Mouse (Mus musculus) midbrain, postnatal 0 days (tissue): ENCODE data around the gene Cdip1. TPM values are rescaled to one million over a fixed set of nuclear protein-coding genes. Genes with fewer than 3 reads are reported as not detected.
"Not testable (repeated sequence)": the region's sequence is repeated elsewhere in the genome, so short reads cannot be mapped to it uniquely, and the experiment has no call there.

ENCODE experiments used
- ATAC-seq: fragments of 200-750 bp; cut with Nextera tagmentation; 2 replicates; pipeline ENCODE4 v1.8.0; 2017; ENCODE audit warnings: moderate number of reproducible peaks, mild to moderate bottlenecking, moderate TSS enrichment, moderate library complexity; ENCODE audit not compliant: low FRiP score
- DNase-seq: peaks from one replicate; pipeline ENCODE4 v3.0.0-alpha.2; 2015; ENCODE audit warnings: low spot score
- H3K27ac ChIP-seq: fragments of 300-500 bp; sonication (generic); 2 replicates; pipeline ENCODE4 v1.5.1; 2014; ENCODE audit warnings: low read depth, mild to moderate bottlenecking, low read length, mixed read lengths
- H3K27me3 ChIP-seq: fragments of 300-500 bp; sonication (generic); 2 replicates; pipeline ENCODE4 v1.6.1; 2014; ENCODE audit warnings: low read length, control low read depth, mixed read lengths; ENCODE audit not compliant: insufficient read depth
- H3K36me3 ChIP-seq: fragments of 300-500 bp; sonication (generic); 2 replicates; pipeline ENCODE4 v1.6.1; 2014; ENCODE audit warnings: low read length, control low read depth, mixed read lengths; ENCODE audit not compliant: insufficient read depth
- H3K4me1 ChIP-seq: fragments of 300-500 bp; sonication (generic); 2 replicates; pipeline ENCODE4 v1.6.1; 2014; ENCODE audit warnings: mild to moderate bottlenecking, control low read depth, antibody characterized with exemption, low read length, mixed read lengths; ENCODE audit not compliant: insufficient read depth
- H3K4me2 ChIP-seq: fragments of 300-500 bp; sonication (generic); 2 replicates; pipeline ENCODE4 v1.6.1; 2014; ENCODE audit warnings: low read depth, mild to moderate bottlenecking, low read length, mixed read lengths; ENCODE audit not compliant: poor library complexity, severe bottlenecking
- H3K4me3 ChIP-seq: fragments of 300-500 bp; sonication (generic); 2 replicates; pipeline ENCODE4 v1.5.1; 2014; ENCODE audit warnings: low read depth, mild to moderate bottlenecking, low read length, moderate library complexity
- H3K9ac ChIP-seq: fragments of 300-500 bp; sonication (generic); replicated peaks from 2 replicates; pipeline ENCODE4 v1.6.1; 2014; ENCODE audit warnings: mild to moderate bottlenecking, low read length, moderate library complexity, mixed read lengths; ENCODE audit not compliant: poor library complexity, severe bottlenecking
- H3K9me3 ChIP-seq: fragments of 300-500 bp; sonication (generic); 2 replicates; pipeline ENCODE4 v1.6.1; 2016; ENCODE audit warnings: low read length, control low read depth
- CTCF ChIP-seq: IDR thresholded peaks from 2 replicates; pipeline ENCODE4 v1.5.1; 2016; ENCODE audit warnings: antibody characterized with exemption, mild to moderate bottlenecking
- WGBS: fragments of 180-500 bp; shearing (Covaris S2); extraction: QIAGEN DNeasy Blood & Tissue Kit; methylation state at CpG from one replicate; pipeline ENCODE4 v1.1.7; 2014; 5-methylcytosine and 5-hydroxymethylcytosine counted together
- polyA plus RNA-seq: library from polyadenylated mRNA; unstranded; fragments of >200 nt; fragmentation: Nextera tagmentation; extraction: Ambion mirVana; gene quantifications from 2 replicates; pipeline ENCODE4 v1.2.1, GENCODE M21; 2015
- total RNA-seq: library from RNA; depleted of rRNA; stranded (reverse); fragments of >200 nt; gene quantifications from 2 replicates; pipeline ENCODE4 v1.2.3, GENCODE M21; 2014

Cdip1 gene
- total and polyA plus RNA-seq, 2 experiments from 2014 or later = 130 to 131 TPM

DNA sequence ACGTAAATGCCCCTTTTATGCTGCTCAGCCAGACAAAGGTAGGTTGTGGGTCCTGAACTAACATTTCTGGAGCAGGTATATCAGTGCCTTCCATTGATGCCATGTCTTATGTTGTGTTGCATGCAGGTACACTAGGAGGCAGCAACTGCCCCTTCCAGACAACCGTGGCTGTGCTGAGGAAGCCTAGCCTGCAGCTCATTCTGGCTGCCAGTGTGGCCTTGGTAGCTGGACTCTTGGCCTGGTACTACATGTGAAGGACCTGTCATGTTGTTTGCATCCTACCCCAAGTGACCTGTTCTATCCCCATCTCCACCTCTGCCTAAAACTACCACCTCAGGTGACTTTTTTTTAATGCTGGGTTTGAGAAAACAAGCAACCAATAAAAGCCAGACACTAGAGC is 24.2 kb downstream of the Cdip1 start:
- H3K27ac ChIP-seq = no peak overlapping the region
- no peaks in the 10 kb centered on the region for H3K4me1 ChIP-seq
- no peak for ATAC-seq
- peaks cover 54% of the 10 kb centered on the region for H3K36me3 ChIP-seq
- no peaks in the 10 kb centered on the region for H3K27me3 ChIP-seq
- TF ChIP-seq CTCF = no peak
- no peak overlapping the region for H3K4me2 ChIP-seq
- no peak overlapping the region for H3K4me3 ChIP-seq
- no peak overlapping the region for H3K9ac ChIP-seq
- no peak for DNase-seq
- no peaks in the 10 kb centered on the region for H3K9me3 ChIP-seq
- 89% methylated on average over 2 of the region's 2 CpGs for WGBS

DNA sequence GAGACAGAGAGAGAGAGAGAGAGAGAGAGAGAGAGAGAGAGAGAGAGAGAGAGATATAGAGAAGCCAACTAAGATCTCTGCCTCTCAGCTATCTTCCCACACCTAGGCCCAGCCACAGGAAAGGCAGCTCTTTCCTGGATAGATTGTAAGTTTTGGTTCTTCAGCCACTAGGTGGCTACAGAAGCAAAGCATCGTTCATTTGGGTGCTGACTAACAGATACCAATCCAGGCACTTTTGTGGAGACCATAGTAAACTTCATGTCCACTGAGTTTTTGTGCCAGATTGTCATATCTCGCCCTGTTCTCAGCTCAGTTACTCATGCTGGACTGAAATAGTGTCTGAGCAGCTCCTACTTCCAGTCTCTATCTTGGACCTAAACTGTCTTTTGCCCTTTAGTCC is 26.8 kb downstream of the Cdip1 start:
- TF ChIP-seq CTCF = peak; percentile 75
- DNase-seq (peak; percentile 76), ATAC-seq (no peak)
- no peak overlapping the region; the same call in 1 of the 2 replicates for H3K9ac ChIP-seq
- no peak overlapping the region for H3K4me3 ChIP-seq
- peaks cover 32% of the 10 kb centered on the region for H3K36me3 ChIP-seq
- WGBS = 41% methylated on average over 2 of the region's 2 CpGs
- H3K9me3 ChIP-seq = no peaks in the 10 kb centered on the region
- H3K27me3 ChIP-seq = no peaks in the 10 kb centered on the region
- no peaks in the 10 kb centered on the region for H3K4me1 ChIP-seq
- H3K4me2 ChIP-seq = no peak overlapping the region
- H3K27ac ChIP-seq = no peak overlapping the region

DNA sequence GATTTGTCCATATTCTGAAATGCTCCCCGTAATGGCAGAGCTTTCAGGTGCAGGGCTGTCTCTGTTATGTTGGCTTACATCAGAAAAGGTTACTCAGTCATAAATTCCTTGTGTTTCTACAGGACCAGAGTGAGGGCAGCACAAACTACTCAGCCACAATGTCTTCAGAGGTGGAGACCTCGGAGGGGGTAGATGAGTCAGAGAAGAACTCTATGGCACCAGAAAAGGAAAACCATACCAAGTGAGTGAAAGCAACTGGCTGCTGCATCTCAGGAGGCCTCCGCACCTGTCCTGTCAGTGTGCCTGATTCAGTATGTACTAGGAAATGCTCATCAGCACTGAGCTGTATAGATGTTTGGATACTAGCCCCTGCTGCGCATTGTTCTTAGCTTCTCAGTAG is 27.7 kb downstream of the Cdip1 start:
- DNase-seq = no peak
- H3K9ac ChIP-seq = no peak overlapping the region
- no peaks in the 10 kb centered on the region for H3K27me3 ChIP-seq
- 95% methylated on average over 4 of the region's 4 CpGs for WGBS
- H3K36me3 ChIP-seq = peaks cover 23% of the 10 kb centered on the region
- no peak for ATAC-seq
- H3K4me2 ChIP-seq = no peak overlapping the region
- H3K4me1 ChIP-seq = no peaks in the 10 kb centered on the region
- no peak overlapping the region for H3K4me3 ChIP-seq
- TF ChIP-seq CTCF = no peak
- H3K27ac ChIP-seq = no peak overlapping the region
- H3K9me3 ChIP-seq = no peaks in the 10 kb centered on the region

DNA sequence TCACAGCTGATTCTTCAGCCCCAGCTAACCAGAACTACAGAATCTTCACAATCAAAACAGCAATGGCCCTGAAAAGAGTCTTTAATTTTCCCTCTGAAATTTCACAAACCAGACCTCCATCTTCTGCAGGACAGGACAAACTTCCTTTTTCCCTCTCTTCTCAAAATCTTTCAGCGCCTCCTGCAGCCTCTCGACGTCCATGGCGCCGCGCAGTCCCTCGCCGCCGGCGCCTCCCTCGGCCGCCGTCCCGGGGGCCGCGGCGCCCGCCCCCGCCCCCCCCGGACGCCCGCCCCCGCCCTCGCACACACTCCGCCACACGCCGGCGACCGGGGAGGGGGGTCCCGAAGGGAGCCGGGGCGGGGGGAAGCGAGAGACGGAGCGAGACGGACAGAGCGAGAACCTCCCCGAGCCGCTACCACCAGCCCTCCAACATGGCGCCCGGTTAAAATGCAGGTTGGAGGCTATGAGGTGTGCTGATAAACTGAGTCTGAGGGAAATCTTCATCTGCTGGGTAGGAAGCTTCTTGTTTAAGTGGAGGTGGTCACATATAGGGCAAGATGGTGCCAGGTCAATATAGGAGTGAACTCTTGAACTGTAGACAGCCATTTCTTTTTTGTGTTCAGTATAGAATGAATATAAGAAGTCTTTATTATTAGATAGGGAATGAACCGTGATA is 33.3 kb downstream of the Cdip1 start:
- peak overlapping the region; percentile 40 for H3K4me2 ChIP-seq
- peak; percentile 63 for ATAC-seq
- peak; percentile 19; the same call in 1 of the 2 replicates for TF ChIP-seq CTCF
- not testable (repeated sequence) for H3K4me1 ChIP-seq, H3K27me3 ChIP-seq, DNase-seq, H3K36me3 ChIP-seq, H3K9me3 ChIP-seq
- peak overlapping the region; percentile 44 for H3K4me3 ChIP-seq
- peak overlapping the region; percentile 36; the same call in 1 of the 2 replicates for H3K9ac ChIP-seq
- 3% methylated on average over 24 of the region's 42 CpGs for WGBS
- H3K27ac ChIP-seq = peak overlapping the region; percentile 52

DNA sequence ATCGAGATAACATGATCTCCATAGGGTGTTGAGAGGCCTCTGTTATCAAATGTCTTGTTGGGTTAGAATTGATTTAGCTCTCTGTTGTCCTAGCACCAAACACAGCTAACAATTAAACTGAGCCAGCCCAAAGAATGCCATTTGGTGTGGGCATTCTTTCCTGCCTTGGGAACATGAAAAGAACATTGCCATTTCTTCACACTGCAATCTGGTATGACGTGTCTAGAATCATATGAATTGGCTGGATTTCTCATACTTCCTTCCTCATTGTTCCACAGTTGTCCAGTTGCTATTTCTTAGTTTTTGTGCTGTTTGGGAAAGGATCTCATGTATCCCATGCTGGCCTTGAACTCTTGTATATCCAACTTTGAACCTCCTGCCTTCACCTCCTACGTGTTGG is 36.0 kb downstream of the Cdip1 start:
- H3K9me3 ChIP-seq = no peaks in the 10 kb centered on the region
- ATAC-seq (no peak), DNase-seq (no peak)
- WGBS = 89% methylated on average over 3 of the region's 3 CpGs
- no peaks in the 10 kb centered on the region for H3K27me3 ChIP-seq
- no peak overlapping the region for H3K4me2 ChIP-seq
- H3K4me3 ChIP-seq = no peak overlapping the region
- H3K36me3 ChIP-seq = no peaks in the 10 kb centered on the region
- TF ChIP-seq CTCF = no peak
- no peaks in the 10 kb centered on the region for H3K4me1 ChIP-seq
- no peak overlapping the region for H3K9ac ChIP-seq
- no peak overlapping the region for H3K27ac ChIP-seq

DNA sequence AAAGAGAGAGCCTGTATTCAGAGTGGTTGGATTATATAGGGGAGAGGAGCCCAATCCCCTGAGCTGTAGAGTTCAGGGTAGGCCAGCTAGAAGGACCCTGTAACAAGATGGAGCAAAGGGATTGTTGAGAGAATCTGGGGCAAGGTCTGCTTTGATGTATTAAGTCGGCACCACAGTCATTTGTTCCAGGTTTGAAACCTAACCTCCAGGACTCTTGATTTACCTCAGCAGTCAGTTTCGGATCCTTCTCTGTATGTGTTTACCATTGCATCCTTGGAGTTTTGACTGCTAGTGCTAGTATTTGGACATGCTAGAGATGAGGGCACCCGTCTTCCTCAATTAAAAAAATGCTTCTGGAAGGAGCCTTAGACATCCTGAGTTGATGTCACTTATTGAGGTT is 37.9 kb downstream of the Cdip1 start:
- TF ChIP-seq CTCF = no peak
- 95% methylated on average over 3 of the region's 3 CpGs for WGBS
- H3K9me3 ChIP-seq = no peaks in the 10 kb centered on the region

More for the DNA sequence above, 37.9 kb downstream of the Cdip1 start:
- H3K9ac ChIP-seq = no peak overlapping the region
- H3K36me3 ChIP-seq = no peaks in the 10 kb centered on the region
- no peak overlapping the region for H3K27ac ChIP-seq
- no peaks in the 10 kb centered on the region for H3K4me1 ChIP-seq
- DNase-seq (no peak), ATAC-seq (no peak)
- H3K27me3 ChIP-seq = no peaks in the 10 kb centered on the region
- H3K4me2 ChIP-seq = no peak overlapping the region
- H3K4me3 ChIP-seq = no peak overlapping the region
